Mouse (Mus musculus): ENCODE measurements around the gene Uba7. TPM values are rescaled to one million over a fixed set of nuclear protein-coding genes. Genes with fewer than 3 reads are reported as not detected.

The Uba7 gene
- total RNA-seq (2022): 1 to 10 TPM; 2.2 to 2.7 (median 2.5) TPM

DNA sequence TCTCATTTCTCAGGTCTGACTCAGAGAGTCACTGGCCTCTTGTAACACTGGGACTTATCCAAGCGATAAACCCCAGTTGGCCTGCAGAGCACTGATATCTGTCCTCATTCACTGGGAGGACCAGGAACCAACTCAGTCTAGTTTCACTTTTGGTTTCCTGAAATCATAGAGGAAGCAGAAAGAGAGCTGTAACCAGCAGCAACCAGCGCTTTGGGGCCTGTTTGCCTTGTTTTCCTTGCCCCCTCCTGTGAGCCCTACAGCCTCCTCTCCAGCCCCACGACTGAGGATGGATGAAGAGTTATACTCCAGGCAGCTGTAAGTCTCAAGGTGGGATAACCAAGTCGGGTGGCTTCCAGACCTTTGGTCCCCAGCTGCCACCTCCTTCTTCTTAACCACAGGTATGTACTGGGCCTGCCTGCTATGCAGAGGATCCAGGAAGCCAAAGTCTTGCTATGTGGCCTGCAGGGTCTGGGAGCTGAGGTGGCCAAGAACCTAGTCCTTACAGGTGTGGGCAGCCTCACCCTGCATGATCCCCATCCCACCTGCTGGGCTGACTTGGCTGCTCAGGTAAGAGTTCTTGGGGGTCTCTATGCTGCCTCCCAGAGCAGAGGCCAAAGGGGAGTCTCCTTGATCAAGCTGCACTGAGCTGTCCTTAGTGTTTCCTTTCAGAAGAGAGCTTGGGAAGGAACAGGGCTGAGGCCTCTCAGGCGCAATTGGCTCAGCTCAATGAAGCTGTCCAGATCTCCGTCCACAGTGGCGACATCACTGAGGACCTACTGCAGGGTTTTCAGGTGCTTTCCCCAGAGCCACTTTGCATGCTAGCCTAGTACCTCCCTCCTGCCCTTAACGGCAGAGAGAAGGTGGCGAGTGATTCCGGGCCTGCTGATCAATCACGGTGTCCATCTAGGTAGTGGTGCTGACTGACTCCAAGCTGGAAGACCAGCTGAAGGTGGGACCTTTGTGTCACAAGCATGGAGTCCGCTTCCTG lies at the start of gene Uba7:
Gene Uba7, plus strand, starts transcription at position 107 of the 988 bp plus-strand sequence.
- DNase-seq (ENCODE audit: low spot score in 2 of 2): no peak

DNA sequence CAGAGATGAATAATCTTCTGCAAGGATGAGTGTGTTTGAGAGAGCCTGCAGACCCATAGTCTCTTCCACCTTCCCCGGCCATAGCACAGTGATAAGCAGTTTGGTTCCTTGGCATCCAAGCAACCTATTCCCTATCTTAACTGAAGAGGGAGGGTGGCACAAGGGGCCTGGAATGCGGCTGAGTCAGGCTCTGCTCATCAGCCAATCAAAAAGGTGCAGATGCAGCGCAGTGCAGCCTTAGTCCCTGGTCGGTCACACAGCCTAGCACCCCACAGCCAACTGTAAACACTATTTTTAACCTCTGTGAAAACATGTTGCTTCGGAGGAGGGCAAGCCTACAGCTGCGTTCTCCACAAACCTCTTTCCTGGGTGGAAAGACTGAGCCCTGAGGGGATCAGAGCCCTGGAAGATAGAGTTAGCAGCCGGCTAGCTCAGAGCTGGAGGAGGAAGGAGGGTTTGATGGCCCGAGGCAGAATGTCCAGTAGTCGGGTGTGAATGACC lies 48.3 kb upstream of the Uba7 start:
- no peak for DNase-seq (ENCODE audit: low spot score in 2 of 2)

DNA sequence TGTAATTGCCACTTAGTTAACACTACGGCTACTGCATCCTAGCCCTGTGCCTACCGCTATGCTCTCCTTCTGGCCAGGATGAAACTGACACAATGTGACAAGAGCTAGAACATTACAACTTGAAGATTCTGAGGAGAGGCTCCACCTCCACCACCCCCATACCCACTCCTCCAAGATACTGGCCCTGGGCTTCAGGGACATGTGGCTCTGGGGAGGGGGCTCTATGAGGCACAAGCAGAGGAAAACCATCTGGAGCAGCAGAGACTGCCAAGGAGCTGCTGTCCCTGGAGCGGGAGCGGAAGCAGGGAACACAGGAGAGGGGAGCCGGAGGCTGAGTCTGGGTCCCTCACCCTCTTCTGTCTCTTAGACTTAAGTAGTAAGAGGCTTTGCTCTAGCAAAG lies 47.6 kb upstream of the Uba7 start:
- no peak for DNase-seq (ENCODE audit: low spot score in 2 of 2)

DNA sequence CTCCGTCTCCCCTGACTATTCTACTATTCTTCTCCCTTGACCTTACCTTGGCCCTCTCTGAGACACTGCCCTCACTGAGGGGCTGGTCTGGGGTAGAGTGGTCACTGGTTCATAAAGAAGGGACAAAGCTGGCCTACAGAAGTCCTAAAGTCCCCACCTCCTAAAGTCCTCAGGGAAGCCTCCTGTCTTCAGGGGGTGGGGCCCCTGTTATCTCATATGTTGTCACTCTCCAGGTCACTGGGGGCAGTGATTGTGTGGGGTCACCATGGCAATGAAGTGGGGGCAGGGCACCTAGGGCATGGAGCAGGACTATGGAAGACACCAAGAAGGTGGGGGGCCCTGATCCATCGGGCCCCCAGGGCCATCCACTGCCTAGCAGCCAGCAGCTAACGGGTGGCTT lies 47.1 kb upstream of the Uba7 start, which contains the start of gene Actl11:
Gene Actl11, plus strand, starts transcription at position 301 of the 400 bp plus-strand sequence.
- DNase-seq (ENCODE audit: low spot score in 2 of 2): no peak

DNA sequence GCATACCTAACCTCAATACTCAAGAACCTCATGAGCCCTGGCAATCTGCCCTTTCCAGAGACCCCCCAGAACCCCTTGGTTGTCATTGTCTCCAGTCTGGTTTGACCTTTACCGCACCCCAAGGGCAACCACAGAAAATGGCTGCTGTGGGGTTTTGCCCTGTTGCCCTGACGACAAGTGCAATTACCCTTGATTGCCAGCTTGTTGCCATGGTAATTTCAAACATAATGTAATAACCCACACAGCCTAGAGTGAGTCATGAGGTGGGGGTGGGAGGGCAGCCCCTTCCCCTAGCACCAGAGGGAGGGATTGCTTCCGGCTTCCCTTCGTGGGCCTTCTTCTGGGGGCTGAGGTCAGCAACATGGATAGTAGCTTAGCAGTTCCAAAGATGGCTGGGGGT lies 43.1 kb upstream of the Uba7 start:
- no peak for DNase-seq (ENCODE audit: low spot score in 2 of 2)

DNA sequence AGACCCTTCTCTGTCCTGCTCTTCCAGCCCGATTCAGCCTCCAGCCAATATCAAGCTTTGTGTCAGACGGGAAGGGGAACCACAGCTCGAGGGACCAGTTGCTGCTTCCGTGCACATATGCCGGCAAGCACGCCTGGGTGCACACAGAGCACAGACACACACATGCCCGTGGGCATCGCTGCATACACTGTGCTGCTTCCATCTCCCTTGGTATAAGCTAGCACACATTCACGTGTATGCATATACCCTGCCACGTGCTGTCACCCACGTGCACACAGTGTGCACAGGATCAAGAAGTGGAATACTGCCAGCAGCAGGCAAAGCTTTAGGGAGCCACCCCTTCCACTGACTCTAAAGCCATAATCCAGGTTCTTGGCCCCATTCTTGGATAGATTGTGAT lies 41.2 kb upstream of the Uba7 start:
- DNase-seq (ENCODE audit: low spot score in 2 of 2): no peak

DNA sequence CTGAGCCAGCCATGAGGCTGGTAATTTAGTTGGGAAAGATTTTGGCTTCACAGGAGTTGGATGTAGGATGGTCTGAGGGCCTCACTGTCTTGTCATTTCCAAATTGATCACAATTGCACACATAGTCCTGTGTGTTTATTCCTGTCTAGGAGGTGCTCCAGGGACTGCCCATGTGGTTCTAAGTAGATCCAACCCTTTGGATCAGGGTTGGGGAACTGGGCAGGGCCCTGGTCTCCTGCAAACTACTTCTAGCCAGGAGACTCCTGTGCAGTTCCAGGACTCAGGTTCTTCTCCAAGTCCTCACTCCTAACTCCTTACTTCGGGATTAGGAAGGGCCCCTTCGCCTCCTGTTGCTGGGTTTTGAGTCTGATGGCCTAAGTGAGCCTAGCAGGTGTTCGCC lies 39.9 kb upstream of the Uba7 start, which contains the start of gene Camkv:
Gene Camkv, plus strand, starts transcription at position 301 of the 400 bp plus-strand sequence.
- no peak for DNase-seq (ENCODE audit: low spot score in 2 of 2)

DNA sequence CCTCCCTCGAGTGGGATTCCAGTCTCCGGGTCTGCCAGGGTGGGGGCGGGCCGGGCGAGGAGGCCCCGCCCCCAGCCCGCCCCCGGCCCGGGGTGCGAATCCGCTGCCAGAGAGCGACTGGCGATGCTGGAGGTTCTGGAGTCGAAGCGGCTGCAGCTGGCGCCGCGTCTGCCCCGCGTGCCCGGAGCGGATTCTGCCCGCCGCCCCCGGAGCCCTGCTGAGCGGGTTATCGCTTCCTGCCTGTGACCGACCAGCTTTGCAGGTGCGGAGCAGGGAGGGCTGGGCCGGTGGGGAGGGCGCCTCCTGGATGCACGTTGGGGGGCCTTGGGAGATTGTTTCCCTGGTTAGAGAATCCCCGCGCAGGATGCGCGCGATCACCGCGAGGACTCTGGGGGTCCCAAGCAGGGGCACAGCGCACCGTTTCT lies 39.5 kb upstream of the Uba7 start:
- no peak for DNase-seq (ENCODE audit: low spot score in 2 of 2)

DNA sequence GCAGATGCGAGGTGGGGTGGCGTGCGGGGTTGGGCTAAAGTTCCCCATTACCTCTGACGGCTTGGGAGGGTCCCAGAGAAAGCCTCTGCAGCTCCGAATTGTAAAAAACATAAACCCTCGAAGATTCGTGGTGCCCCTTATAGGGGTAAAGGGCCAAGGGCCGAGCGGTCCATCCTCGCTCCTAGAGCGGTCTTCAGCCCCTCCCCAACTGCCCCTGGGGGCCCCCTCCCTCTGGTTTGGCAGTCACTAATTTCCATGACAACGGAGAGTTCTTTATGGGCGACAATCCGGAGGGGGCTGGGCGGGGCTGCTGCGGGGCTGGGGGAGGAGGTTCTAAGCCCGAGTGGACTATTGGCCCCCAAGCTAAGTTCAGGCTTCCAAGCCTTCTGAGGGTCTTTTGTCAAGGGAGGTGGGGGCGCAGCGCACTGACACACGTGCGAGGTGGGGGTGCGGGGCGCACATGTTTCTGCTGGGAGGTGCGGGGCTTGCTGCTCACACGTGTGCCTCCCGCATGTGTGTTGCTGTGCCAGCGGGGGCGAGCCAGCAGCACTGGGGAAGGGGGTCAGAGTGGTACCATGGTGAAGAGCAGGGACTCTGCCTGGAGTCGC lies 39.0 kb upstream of the Uba7 start:
- no peak for DNase-seq (ENCODE audit: low spot score in 2 of 2)

DNA sequence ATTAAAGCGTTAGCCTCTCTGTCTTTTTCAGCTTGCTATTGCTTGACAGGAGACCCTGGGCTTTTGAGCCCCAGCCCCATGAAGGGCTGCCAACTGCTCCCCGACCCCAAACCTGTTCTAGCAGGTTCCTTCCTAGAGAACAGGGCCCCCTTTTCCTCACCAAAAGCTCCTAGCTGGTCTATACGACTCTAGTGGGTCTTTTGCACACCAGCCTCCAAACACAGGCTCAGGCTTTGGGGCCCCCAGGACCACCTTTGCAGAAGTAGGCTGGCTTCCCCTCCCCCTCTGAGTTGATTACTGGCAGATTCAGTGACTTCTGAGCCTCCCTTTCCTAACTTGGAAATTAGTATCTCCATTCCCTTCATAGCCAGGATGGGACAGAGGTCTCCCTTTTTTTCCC lies 38.5 kb upstream of the Uba7 start:
- DNase-seq (ENCODE audit: low spot score in 2 of 2): no peak

DNA sequence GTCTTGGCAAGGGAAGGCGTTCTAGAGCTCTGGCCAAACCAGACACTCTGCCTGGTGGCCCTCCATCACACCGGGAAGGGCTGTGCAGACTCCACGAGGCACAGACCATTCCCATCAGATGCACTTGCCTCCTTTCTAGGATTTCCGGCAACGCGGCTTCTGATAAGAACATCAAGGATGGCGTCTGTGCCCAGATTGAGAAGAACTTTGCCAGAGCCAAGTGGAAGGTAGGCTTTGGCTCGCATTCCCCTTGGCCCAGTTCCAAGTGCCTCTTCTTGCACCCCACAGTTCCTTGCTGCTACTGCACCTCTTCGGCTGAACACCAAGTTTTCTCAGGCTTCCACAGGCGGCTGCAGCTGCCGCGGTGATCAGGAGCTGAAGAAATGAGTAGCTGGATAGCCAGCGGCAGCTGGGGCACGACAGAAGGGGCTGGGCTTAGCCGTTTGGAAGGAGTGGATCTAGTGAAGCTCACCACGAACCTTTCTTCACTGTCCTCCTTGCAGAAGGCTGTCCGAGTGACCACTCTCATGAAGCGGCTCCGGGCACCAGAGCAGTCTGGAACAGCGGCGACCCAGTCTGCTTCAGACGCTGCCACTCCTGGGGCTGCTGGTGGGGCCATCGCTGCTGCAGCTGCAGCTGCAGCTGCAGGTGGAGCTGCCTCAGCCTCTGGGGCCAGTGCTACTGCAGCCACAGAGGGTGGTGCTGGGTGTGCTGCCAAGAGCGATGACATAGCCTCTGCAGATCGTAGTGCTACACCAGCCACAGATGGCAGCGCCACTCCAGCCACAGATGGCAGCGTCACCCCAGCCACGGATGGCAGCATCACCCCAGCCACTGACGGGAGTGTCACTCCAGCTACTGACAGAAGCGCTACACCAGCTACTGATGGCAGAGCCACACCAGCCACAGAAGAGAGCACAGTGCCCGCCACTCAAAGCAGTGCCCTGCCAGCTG lies 27.8 kb upstream of the Uba7 start:
- peak; percentile 21 to 48 for DNase-seq (ENCODE audit: low spot score in 2 of 2)

DNA sequence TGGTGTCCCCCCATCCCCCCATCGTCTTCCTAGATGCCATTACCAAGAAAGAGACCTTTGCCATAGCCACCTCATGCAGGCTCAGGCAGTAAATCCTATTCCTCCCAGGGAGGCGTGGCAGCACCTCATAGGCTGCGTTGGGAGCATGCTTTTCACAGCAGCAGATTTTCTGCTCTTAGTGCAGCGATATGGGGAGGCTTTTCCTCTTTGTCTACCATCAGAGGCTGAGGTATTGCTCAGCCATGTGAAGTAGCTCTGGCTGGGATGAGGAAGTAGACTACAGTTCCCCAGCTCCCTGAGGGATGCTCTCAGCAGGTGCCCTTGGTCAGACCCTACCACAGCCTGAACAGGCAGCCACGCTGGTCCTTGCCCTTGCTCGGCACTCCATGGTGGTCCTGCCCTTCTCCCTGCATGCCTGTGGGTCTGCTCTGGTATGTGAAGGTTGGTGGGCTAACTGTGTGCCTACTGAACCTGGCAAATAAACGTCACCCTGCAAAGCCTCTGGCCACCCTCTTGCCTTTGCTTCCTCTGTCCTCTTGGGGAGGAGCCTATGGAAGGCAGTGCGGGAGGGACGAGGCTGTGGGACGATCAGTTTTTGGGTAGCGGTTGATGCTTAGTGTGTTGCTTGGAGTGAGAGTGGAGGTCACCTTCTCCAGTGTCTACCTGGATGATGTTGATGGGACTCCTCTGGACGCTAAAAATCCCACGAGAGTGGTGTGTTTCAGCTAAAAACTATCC lies 26.0 kb upstream of the Uba7 start:
- no peak for DNase-seq (ENCODE audit: low spot score in 2 of 2)

DNA sequence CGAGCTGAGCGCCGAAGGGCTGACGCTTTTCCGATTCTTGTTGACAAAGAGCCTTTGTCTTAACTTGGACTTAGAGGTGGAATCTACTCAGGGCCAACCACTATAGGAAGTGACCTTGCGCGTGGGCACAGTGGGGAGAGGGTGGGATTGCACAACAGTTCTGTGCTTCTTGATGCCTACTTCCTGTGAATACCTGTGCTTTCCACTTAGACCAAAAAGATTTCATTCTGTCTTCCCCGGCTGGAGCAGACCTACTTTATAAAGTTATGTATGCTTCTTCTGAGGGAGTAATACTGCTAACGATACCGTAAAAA lies 25.4 kb upstream of the Uba7 start, which contains the start of gene Traip:
Gene Traip, plus strand, starts transcription at position 215 of the 314 bp plus-strand sequence.
- DNase-seq (ENCODE audit: low spot score in 2 of 2): no peak

DNA sequence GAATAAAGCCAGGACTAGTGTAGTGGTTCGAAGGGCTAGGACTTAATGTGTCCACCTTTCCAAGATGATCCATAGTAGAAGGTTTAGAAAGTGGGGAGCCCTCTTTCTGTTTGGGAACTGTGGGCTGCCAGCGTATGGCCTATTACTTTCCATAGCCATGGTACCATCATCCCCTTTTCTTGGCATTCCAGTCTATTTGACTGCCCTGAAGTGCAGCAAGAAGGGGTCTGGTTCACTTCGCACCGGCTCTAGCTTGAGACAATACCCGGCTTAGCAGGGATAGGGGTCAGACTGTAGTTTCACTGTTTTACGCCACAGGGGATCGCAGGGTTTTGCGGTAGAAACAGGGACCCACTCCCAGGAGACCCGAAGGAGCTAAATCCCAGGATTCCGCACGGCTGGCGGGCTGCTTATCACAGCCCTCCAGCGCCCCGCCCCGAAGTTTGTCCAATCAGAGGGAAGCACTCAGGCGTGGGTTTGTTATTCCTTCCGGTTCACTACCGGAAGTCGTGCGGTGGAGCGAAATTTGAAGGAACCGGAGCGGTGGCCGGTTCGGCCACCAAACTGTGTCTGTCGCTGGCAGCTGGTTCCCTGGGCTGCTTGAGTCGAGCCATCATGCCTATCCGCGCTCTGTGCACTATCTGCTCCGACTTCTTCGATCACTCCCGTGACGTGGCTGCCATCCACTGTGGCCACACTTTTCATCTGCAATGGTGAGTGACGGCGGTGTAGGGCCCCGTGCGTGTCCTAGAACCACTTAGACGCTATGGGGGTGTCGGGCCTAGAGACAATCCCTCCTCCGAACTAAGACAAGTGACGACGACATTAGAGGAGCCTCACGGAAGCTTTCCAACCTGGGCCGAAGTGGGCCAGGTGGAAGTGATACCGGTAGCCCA lies 24.6 kb upstream of the Uba7 start:
- DNase-seq (ENCODE audit: low spot score in 2 of 2): peak; percentile 86 to 89

DNA sequence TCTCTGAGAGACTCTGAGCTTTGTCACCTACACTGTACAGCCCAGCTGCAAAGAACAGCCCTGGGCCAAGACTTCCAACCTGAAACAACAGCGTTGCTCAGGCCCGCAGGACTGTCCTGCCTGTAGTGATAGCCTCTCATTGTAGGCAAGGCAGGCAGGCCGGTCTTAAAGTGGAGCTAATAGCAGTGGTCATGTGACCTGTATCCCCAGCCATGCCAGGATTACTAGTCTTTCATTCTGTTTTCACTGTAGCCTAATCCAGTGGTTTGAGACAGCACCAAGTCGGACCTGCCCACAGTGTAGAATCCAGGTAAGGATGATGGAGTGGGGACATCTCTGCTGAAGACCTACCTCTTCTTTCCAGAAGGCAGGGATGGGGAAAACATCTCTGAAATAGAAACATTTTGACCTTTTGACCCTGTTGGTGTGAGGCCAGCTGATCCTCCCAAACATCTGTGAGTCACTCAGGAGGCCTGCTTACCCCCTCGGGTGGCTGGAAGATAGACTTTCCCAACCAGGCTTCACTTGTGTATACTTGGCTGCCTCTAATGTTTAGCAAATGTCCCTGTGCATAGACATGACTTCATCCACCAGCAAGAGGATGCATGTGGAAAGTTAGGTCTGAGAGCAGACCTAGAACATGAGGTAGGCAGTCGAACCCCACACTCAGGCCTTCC lies 19.6 kb upstream of the Uba7 start:
- peak; percentile 30 to 34 for DNase-seq (ENCODE audit: low spot score in 2 of 2)

DNA sequence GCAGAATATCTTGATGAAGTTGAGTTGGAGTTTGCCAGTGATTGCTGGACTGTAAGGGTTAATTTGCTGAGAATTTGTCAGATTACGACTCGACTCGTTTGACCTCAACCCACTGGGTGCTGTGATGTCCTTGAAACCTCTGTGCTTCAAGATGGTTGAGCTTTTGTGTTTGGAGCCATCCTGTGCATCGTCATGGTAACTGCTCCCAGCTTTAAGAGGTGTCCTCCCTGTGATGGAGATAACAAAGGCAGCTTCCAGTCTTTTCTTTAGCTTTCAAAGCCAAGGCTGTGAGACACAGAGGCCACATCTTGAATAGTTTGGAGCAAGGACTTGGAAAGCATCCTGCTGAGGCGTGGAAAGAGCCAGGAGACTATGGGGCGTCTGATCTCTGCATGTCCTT lies 18.2 kb upstream of the Uba7 start:
- DNase-seq (ENCODE audit: low spot score in 2 of 2): no peak

DNA sequence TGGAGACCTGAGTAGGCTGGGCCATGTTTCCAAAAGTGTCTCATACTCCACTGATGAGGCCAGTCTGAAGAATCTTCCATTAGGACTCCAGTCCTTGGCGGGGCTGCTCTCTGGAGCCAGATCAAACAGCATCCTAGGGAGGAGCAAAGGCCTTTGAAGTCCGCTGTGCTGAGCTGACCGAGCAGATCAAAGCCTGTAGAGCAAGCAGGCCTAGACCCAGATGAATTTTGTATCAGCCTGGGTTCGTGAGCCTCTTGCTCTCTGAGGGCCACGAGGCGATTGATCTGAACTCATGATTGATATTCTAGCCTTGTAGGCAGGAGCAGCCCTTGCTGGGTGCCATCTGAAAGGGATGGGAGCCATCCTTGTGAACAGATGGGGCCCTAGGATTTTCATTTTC lies 15.4 kb upstream of the Uba7 start:
- DNase-seq (ENCODE audit: low spot score in 2 of 2): no peak

DNA sequence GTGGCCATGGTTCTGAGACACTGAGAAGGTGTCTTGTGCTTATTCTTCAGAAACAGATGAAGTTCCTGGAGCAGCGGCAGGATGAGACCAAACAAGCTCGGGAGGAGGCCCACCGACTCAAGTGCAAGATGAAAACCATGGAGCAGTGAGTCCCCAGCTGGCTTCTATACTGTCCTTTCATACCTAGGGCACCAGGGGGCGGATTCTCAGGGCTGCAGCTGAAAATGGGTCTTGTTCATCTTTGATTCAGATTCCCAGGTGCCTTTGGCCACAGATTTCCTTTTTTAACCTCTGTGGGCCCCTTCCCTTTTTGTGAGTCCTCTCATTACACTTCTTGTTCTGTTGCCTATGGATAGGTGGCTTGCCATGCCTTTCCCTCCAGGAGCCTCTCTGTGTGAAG lies 14.4 kb upstream of the Uba7 start:
- no peak for DNase-seq (ENCODE audit: low spot score in 2 of 2)

DNA sequence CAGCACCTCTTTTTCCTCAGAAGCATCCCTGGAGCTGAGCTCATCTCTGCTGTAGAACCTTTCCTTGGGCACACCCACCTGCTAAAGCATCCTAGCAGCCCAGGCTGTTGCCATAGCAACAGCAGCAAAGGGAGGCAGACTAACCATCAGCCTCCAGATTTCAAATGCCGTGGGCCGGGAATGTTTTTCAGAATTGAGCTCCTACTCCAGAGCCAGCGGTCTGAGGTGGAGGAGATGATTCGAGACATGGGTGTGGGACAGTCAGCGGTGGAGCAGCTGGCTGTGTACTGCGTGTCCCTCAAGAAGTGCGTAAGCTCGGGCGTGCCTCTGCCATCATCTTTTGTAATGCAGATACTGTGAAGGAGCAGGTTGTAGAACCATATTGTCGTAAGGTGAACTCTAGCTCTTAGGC lies 13.9 kb upstream of the Uba7 start:
- no peak for DNase-seq (ENCODE audit: low spot score in 2 of 2)
